Mouse (Mus musculus) gastrocnemius, adult 2 months (tissue): Measurements from ENCODE around the gene Tnks2. TPM values are rescaled to one million over a fixed set of nuclear protein-coding genes. Genes with fewer than 3 reads are reported as not detected.
A peak's percentile ranks its signal among the peaks of the same experiment; 100 is the strongest.

Experiments
- DNase-seq: peaks from one replicate; pipeline ENCODE4 v3.0.0; 2022
- H3K27ac ChIP-seq: fragments of 200-600 bp; 2 replicates; pipeline ENCODE4 v1.8.1; 2022; ENCODE audit warnings: mild to moderate bottlenecking
- H3K4me3 ChIP-seq: fragments of 200-600 bp; 2 replicates; pipeline ENCODE4 v1.8.1; 2022; ENCODE audit warnings: mild to moderate bottlenecking, moderate library complexity
- CTCF ChIP-seq: fragments of 200-600 bp; IDR thresholded peaks from 2 replicates; pipeline ENCODE4 v1.8.1; 2022; ENCODE audit warnings: antibody characterized with exemption, mild to moderate bottlenecking, moderate library complexity
- intact Hi-C: fragments of 180-260 bp; cut with DNase I; formaldehyde crosslinking; loops from one replicate; pipeline ENCODE4 v1.15.1; 2025
- long read RNA-seq, 2 experiments: library from polyadenylated mRNA; stranded (forward); transcript quantifications; one replicate each; pipeline ENCODE4 v2.0.0; 2021
- total RNA-seq, 2 experiments: library from RNA; stranded (reverse); gene quantifications; 2 replicates each; pipeline ENCODE4 v1.2.3; 2021

The Tnks2 gene
- total RNA-seq, result 100 to 1,000 TPM; 106 to 127 TPM
- long read RNA-seq, experiment 1, full-length matches to known transcripts, result 67 of 115 reads
- long read RNA-seq, experiment 1, partial matches to known transcripts, result 9 of 115 reads
- long read RNA-seq, experiment 1, other reads (novel, unspliced or antisense), result 39 of 115 reads
- long read RNA-seq, experiment 2, full-length matches to known transcripts, result 54 of 119 reads
- long read RNA-seq, experiment 2, partial matches to known transcripts, result 16 of 119 reads
- long read RNA-seq, experiment 2, other reads (novel, unspliced or antisense), result 49 of 119 reads

GRCm38 (mm10) chr19:36833788-36834531, at the start of gene Tnks2:
Gene Tnks2, plus strand, starts transcription at chr19:36834232.
- DNase-seq, result peak; percentile 99
- no peak for TF ChIP-seq CTCF
- Histone ChIP-seq H3K4me3 (peak within 1 kb of the TSS; percentile 89), H3K27ac (peak within 1 kb of the TSS; percentile 99)
- intact Hi-C loops, result no loop called here

GRCm38 (mm10) chr19:36789873-36790733, 43.9 kb upstream of the Tnks2 start:
- Histone ChIP-seq H3K4me3 (peak overlapping the region; percentile 53), H3K27ac (peak overlapping the region; percentile 46; the same call in 1 of the 2 replicates)
- no peak for TF ChIP-seq CTCF
- intact Hi-C loops, result no loop called here
- peak; percentile 48 for DNase-seq

- Histone ChIP-seq H3K4me3 (no peak overlapping the region), H3K27ac (no peak overlapping the region)
- DNase-seq, result no peak
- TF ChIP-seq CTCF, result no peak
- intact Hi-C loops, result no loop called here
Measured at GRCm38 (mm10) chr19:36792589-36792988, 41.4 kb upstream of the Tnks2 start.

GRCm38 (mm10) chr19:36793450-36793849, 40.6 kb upstream of the Tnks2 start:
- H3K4me3 ChIP-seq, result no peak overlapping the region
- no peak for DNase-seq
- no peak for TF ChIP-seq CTCF
- no peak overlapping the region for H3K27ac ChIP-seq
- intact Hi-C loops, result no loop called here

GRCm38 (mm10) chr19:36794008-36794407, 40.0 kb upstream of the Tnks2 start:
- TF ChIP-seq CTCF, result no peak
- no peak for DNase-seq
- H3K27ac ChIP-seq, result no peak overlapping the region
- H3K4me3 ChIP-seq, result no peak overlapping the region
- intact Hi-C loops, result no loop called here

GRCm38 (mm10) chr19:36795277-36795676, 38.8 kb upstream of the Tnks2 start:
- H3K4me3 ChIP-seq, result no peak overlapping the region
- TF ChIP-seq CTCF, result no peak
- DNase-seq, result no peak

GRCm38 (mm10) chr19:36796931-36797330, 37.1 kb upstream of the Tnks2 start:
- TF ChIP-seq CTCF, result no peak
- DNase-seq, result no peak
- no peak overlapping the region for H3K27ac ChIP-seq
- H3K4me3 ChIP-seq, result no peak overlapping the region
- intact Hi-C loops, result no loop called here

More at GRCm38 (mm10) chr19:36795277-36795676, 38.8 kb upstream of the Tnks2 start:
- intact Hi-C loops, result no loop called here
- H3K27ac ChIP-seq, result no peak overlapping the region

- no peak for DNase-seq
- no peak for TF ChIP-seq CTCF
- Histone ChIP-seq H3K4me3 (no peak overlapping the region), H3K27ac (no peak overlapping the region)
- intact Hi-C loops, result no loop called here
Measured at GRCm38 (mm10) chr19:36800288-36800687, 33.7 kb upstream of the Tnks2 start.

GRCm38 (mm10) chr19:36801856-36802641, 32.0 kb upstream of the Tnks2 start:
- intact Hi-C loops, result no loop called here
- Histone ChIP-seq H3K4me3 (no peak overlapping the region), H3K27ac (no peak overlapping the region)
- no peak for DNase-seq
- TF ChIP-seq CTCF, result peak; percentile 36

GRCm38 (mm10) chr19:36803403-36803802, 30.6 kb upstream of the Tnks2 start:
- TF ChIP-seq CTCF, result no peak
- no peak overlapping the region for H3K4me3 ChIP-seq

GRCm38 (mm10) chr19:36806842-36807241, 27.2 kb upstream of the Tnks2 start:
- intact Hi-C loops, result no loop called here
- no peak for DNase-seq
- no peak for TF ChIP-seq CTCF
- H3K27ac ChIP-seq, result no peak overlapping the region
- H3K4me3 ChIP-seq, result no peak overlapping the region

More at GRCm38 (mm10) chr19:36803403-36803802, 30.6 kb upstream of the Tnks2 start:
- DNase-seq, result no peak
- intact Hi-C loops, result no loop called here
- no peak overlapping the region for H3K27ac ChIP-seq
